Mouse (Mus musculus) mature B cell (primary cell): Measurements from ENCODE around the gene Olfr66.

Source experiments
- in situ Hi-C: fragments of 300-500 bp; cut with MboI; formaldehyde crosslinking; loops from 2 replicates; pipeline ENCODE4 v1.14.3; 2019

The Olfr66 gene

DNA sequence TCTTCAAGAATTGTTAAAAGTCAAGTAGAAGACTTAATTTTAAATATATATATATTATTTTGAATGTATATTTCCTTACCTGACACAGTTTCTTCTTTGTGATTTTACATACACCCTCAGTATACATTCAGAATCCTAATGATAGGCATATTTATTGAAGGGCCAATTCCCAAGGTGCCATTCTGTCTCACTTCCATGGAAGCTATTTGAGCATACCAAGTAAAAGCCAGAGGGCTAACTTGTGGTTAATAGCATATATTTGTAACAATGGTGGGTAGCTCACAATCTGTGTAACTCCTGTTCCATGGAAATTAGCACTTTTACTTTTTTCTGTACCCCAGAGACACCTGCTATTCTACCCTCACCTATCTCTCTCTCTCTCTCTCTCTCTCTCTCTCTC lies at the start of gene Olfr66:
Gene Olfr66, minus strand, starts transcription at position 101 of the 400 bp plus-strand sequence.
- in situ Hi-C loops = no loop called here

- in situ Hi-C loops = no loop called here
These were observed 48.2 kb upstream of the Olfr66 start, which contains the start of gene Olfr632 for GRCm38 (mm10) chr7:103934264-103934663. Olfr632 (plus strand) TSS chr7:103934347.

DNA sequence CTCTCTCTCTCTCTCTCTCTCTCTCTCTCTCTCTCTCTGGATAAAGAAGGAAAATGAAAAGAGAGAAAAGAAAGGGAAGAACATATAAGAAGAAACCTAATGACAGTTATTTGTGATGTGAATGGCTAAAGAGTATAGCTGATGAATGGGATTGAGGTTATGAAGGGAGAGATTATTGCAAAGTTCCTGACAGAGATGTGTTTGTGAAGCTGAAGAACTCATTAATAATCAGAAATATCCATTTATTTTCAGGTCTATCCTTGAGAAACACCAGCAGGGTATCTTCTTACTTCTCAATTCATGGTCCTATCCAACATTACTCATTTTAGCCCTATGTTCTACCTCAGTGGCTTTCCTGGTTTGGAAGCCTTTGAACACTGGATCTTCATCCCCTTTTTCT lies 42.5 kb upstream of the Olfr66 start, which contains the start of gene Olfr631:
Gene Olfr631, plus strand, starts transcription at position 301 of the 400 bp plus-strand sequence.
- in situ Hi-C loops = no loop called here

- in situ Hi-C loops = no loop called here
These were observed 29.3 kb upstream of the Olfr66 start for GRCm38 (mm10) chr7:103915338-103915737.

DNA sequence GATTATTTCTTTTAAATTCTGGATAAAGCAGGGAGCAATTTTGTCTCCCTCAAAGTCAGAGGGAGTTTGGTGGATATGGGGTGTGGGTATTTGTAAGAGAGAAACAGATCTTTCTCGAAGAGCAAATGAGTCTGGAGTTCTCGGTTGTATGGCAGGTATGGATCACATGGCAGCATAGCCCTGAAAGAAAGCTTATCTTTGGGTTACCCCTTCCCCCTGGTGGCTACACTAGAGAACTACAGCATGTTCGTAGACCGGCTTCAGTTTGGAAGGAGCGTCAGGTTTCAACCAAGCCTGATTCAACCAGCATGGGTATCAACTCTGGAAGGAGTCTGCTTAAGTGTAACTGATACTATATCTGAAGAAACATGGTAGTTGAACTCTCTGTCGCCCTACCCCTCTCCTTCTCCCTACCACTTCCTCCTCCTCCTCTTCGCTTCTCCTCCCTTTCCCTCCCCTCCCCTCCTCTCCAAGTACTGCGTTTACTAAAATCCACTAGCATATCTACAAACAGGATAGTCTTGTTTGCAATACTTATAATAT lies 27.0 kb upstream of the Olfr66 start:
- in situ Hi-C loops = no loop called here

DNA sequence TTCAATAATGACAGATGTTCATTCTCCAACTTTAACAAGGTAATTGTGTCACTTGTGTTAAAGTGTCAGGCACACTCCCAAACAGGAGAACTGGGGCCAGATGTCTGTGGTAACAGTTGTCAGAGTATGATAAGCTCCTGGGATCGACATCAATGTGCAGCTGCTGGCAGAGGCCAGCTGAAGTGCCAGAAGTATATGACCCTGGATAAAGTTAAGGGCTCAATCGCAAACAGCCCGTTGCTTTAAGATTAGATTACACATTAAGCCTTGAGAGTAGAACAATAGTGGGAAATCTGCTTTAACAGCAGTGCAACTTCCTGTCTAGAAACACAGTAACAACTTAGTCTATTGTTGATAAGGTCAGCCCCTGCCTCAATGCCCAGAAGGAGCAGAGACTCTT lies 24.0 kb upstream of the Olfr66 start:
- in situ Hi-C loops = no loop called here

GRCm38 (mm10) chr7:103903187-103903586 lies 17.1 kb upstream of the Olfr66 start, which contains the start of gene Olfr65:
Olfr65 (plus strand) TSS chr7:103903487.
- in situ Hi-C loops = no loop called here

- in situ Hi-C loops = no loop called here
These were observed 8.3 kb upstream of the Olfr66 start, which contains the start of gene Olfr64 for GRCm38 (mm10) chr7:103894385-103894784. Olfr64 (minus strand) TSS chr7:103894485.

- in situ Hi-C loops = no loop called here
These were observed 9.0 kb downstream of the Olfr66 start for GRCm38 (mm10) chr7:103877093-103877492.

- in situ Hi-C loops = no loop called here
These were observed 11.6 kb downstream of the Olfr66 start for GRCm38 (mm10) chr7:103874451-103874850.

DNA sequence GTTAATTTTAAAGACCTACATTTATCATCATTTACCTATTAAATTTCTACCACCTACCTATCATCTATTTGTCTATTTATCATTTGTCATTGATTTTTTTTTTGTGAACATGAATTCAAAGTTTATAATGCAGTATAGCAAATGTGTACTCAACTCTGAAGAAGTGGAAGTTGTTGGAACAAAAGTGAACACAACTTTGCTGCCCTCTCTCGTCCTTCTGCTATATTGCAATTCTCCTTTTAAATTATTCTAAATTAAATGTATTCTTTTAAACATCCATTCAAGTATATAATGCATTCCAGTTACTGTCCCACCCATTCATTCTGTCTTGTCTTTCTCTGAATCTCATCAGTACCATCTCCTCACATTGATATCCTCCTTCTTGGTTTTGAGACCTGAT lies 13.0 kb downstream of the Olfr66 start:
- in situ Hi-C loops = no loop called here

DNA sequence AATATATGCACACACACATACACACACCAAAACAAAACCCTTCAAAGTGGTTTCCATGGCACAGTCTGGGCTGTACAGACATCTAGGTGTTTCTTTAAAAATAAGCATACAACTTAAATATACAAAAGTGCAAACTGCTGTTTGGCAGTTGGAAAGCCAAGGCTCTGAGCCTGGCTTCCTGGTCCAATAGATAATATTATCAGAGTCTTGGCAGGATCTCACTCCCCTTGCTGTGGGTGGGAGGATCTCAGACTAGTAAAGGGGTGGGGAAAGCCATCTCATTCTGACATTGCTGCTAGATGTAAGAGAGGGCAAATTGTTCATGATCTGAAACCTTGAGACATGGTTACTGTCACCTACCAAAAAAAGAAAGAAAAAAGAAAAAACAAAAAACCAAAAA lies 15.4 kb downstream of the Olfr66 start:
- in situ Hi-C loops = no loop called here

DNA sequence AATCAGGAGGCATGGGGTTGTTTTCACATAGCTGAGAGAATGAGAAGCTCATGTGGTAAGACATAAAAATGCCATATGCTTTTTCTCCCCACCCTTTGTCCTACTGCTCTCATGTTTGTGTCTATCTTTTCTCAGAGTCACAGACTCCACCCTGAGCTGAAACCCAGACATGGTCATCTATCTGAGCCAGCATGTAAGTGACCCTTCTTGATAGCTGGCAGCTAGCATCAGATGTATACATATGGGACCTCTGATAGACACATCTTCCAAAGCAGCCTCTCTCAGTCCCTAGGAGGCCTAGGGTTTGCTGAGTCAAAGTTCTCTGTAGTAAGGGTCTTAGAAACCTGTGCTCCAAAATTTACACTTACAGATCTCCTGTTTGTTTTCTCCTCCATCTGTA lies 20.3 kb downstream of the Olfr66 start:
- in situ Hi-C loops = loop anchor here (10.0 kb wide), 1 partner anchor 61 kb away; no protein-coding TSS in a partner anchor

DNA sequence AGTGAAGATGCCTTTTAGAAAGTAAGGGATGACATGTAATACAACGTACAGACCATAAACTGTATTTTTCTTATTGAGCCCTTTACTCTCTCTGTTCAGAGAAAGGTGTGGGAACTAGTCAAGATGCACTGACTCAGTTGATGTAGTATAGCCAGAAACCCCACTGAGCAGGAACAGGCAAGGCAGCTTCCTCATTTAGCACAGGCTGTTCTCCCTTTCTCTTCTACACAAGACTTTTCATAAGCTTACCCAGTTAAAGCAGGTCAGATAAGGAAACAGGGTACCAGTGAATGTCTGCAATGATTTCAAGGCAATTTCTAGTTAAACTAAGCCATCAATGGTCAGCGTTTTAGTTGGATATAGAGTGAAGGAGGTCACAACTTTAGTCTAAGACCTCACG lies 24.5 kb downstream of the Olfr66 start:
- in situ Hi-C loops = loop anchor here (10.0 kb wide), 1 partner anchor 57 kb away; no protein-coding TSS in a partner anchor

DNA sequence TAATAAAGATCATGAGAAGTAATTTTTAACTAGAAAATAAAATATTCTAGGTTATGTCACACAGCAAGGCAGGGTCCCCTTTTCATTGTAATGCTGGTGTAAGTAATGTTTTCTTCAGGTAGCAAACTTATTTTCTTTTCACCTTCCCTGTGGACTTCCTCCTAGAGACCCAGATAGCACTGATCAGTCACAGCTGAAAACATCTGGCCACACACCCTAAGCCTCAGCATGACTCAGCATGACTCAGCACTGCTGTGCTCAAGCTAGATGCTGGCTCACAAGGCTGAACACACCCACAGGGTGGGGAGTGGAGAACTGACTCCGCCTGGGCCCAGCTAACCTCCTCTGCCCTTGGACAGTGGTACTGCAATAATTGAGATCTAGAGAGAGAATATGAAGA lies 25.2 kb downstream of the Olfr66 start:
- in situ Hi-C loops = loop anchor here (10.0 kb wide), 1 partner anchor 56 kb away; no protein-coding TSS in a partner anchor

DNA sequence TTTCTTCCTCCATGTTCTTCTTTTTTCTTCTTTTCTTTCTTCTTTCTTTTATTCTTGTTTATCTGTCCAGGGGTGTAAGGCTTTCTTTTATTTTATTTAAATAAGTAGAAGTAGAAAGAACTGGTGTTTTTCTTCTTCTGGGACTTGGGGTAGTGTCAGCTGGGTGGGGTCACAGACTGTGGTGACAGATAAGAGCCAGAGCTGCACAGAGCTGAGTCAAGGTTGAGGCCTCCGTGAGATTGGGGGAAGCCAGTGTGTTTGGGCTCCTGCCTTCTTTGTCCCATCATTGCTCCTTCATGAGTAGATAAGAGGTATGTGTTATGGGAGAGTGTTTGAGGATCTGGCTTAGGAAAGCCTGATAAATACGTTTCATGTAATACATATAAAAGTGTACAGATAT lies 27.0 kb downstream of the Olfr66 start:
- in situ Hi-C loops = no loop called here

DNA sequence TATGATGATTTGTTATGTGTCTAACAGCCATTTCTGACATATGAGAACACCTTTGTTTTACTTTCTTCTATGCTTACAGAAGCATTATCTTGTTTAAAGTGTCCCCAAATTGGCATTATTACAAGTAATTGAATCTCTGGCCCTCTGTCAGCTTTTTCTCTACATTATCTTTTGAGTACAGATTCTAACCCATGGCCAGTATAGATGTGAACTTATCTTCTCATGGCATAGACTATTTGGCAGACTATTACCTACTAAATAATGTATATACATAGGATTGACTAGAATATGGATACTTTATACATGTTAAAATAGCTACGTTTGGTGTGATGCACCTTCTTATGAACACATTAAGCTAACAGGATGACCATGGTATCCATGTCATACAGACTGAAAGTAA lies 31.4 kb downstream of the Olfr66 start:
- in situ Hi-C loops = no loop called here

DNA sequence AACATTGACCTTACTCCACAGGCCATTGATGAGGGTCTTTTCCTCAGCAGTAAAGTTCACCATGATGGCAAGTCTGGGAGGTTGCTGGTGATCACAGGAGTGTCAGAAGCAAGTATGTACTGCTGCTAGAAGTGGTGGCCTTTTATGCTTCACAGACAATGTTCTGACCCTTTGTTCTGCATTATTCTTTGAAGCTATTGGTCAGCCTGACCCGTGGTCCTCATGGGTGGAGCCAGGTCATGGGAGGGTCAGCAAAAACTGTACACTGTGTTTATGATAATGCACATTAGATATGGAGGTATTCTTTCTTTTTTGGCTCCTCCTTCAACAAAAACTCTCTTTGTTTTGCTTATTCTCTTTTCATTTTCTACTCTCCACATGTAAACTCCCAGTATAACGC lies 33.0 kb downstream of the Olfr66 start, which contains the start of gene Hbb-y:
Gene Hbb-y, minus strand, starts transcription at position 127 of the 400 bp plus-strand sequence.
- in situ Hi-C loops = no loop called here

DNA sequence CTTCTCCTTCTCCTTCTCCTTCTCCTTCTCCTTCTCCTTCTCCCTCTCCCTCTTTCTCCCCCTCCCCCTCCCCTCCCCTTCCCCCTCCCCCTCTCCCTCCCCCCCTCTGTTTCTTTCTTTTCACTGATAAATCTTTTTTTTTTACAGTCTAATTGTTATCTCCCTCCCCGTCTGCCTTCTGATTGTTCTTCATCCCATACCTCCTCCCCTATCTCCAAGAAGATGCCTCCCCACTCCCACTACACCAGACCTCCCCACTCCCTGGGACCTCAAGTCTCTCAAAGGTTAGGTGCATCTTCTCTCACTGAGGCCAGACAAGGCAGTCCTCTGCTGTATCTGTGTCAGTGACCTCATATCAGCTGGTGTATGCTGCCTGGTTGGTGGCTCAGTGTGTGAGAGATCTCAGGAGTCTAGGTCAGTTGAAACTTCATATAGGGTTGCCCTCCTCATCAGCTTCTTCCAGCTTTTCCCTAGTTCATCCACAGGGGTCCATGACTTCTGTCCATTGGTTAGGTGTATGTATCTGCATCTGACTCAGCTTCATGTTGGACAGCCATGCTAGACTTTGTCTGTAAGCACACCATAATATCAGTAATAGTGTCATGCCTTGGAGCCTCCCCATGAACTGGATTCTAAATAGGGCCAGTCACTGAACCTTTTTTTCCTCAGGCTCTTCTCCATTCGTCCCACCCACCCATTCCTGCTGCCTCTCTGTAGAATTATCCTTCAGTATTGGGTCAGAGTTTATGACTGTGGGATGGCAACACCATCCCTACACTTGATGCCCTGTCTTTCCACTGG lies 41.3 kb downstream of the Olfr66 start:
- in situ Hi-C loops = no loop called here

- in situ Hi-C loops = no loop called here
These were observed 43.0 kb downstream of the Olfr66 start, which contains the start of gene Hbb-bh1 for GRCm38 (mm10) chr7:103843034-103843433. Hbb-bh1 (minus strand) TSS chr7:103843164.

- in situ Hi-C loops = no loop called here
These were observed 45.8 kb downstream of the Olfr66 start, which contains the start of gene Hbb-bh2 for GRCm38 (mm10) chr7:103840268-103840667. Hbb-bh2 (minus strand) TSS chr7:103840520.
